Mouse (Mus musculus): Measurements from ENCODE around the gene Rasip1.
A peak's percentile ranks its signal among the peaks of the same experiment; 100 is the strongest.

Rasip1 gene

DNA sequence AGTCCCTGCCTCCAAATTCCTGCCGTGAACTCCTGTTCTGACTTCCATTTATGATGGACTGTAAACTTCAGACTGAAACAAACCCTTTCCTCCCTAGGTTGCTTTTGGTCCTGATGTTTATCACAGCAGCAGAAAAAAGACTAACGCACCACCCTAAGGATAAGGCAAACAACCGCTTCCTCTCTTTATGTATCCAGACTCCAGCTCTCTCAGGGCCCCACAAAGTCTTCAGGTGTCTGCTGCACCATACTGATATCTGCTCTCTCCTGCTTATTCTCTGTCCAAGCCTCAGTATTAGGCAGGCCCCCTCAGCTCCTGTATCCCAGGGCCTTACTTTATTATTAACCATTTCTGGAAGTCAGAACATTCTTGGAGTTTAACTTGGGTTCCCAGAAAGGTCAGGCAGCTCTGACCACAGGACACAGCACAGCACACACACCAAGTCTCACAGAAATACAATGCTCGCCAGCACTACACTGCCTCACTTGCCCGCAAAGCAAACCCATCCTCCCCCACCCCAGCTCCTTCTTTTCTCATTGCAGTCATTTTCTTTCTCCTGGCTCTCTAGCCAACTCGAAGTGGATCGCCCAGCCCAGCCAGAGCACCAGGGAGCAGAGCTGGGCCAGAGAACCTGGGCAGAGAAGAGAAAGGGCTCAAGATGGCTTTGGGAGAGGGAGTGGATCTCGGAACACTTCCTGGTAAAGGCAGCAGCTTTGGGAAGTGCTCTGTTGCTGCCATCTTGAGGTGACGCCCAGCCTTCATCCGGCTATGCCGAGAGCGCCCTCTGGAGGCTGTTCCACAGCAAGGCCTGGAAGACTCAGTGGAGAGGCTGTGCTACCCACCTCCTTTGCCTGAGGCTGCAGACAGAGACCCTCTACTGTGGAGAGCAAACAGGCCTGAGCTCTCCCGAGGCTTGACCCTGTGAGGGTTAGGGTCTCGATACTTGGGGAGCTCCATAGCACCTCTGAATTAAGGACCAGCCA lies 55.1 kb downstream of the Rasip1 start:
- DNase-seq (ENCODE audit: inconsistent age in 2 of 2, low spot score in 1 of 2), result peak; percentile 89 to 95

DNA sequence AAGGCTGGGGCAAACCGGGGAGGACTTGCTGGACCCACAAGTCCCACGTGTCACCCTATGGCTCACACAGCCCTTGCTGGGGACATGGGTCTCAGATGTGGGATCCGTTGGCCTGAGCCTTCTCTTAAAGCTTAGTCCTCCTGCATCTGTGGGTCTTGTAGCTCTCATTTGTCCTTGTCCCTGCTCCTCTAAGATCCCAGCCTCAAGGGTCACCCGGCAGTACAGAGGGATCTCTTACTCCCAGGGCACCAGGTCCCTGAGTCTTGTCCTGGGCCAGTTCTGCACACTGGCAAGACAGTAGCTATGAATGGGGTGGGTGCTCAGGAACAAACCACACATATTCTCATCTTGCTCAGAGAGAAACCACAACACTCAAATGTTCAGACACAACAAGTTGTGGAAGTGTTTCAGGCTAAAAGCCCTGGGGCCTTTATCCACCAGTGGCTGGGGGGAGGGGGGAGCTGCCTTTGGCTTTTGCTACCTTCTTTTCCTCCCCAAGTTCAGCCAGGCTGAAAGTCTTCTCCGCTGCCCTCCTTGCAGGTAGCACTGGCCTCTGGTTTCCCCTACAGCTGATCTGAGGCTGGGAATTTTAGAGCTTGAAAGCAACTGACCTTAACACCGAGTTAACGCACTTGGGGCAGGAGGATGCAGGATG lies 56.2 kb downstream of the Rasip1 start, which contains the start of gene Ntn5:
TSS of gene Ntn5 (plus strand) at position 627 of the 655 bp plus-strand sequence.
- no peak for DNase-seq (ENCODE audit: inconsistent age in 2 of 2, low spot score in 1 of 2)

DNA sequence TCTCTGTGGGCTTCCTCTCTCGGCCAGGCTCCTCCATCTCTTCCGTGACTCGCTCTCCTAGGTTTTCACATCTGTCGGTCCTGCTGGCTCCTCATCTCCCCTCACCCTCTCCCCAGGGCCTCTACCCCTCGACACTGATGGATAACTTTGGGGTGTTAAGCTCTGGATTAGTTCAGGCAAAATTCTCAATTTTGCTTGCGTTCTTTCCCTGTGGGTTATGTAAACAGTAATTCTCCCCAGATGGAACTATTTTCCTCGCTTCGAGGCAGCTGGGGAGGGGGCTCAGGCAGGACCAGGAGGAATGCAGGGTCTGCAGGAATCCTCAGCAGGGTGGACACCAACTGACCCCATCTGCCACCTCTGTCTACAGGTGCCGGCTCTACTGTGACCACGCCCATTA lies 58.5 kb downstream of the Rasip1 start:
- DNase-seq (ENCODE audit: inconsistent age in 2 of 2, low spot score in 1 of 2), result no peak

DNA sequence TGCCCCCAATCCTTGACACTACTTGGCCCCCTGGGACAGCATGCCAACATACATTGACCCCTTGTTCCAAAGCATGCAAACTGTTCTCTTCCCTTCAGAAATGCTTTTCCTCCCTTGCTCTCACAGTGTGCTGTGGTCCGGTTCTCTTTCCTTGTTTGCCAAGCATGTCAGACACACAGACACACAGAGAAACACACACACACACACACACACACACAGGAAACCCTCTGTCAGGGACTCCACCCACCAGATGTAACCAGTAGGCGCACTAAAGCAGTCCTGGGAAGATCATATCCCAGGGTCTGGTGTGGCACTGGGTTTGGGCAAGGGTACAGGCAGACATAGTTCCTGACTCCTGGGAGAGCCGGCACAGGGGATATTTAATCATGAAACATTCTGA lies 59.6 kb downstream of the Rasip1 start:
- DNase-seq (ENCODE audit: inconsistent age in 2 of 2, low spot score in 1 of 2), result no peak

Data from adrenal gland, adult (tissue).